ENCODE assay signal across 9 mouse cellular contexts in the genomic region with DNA sequence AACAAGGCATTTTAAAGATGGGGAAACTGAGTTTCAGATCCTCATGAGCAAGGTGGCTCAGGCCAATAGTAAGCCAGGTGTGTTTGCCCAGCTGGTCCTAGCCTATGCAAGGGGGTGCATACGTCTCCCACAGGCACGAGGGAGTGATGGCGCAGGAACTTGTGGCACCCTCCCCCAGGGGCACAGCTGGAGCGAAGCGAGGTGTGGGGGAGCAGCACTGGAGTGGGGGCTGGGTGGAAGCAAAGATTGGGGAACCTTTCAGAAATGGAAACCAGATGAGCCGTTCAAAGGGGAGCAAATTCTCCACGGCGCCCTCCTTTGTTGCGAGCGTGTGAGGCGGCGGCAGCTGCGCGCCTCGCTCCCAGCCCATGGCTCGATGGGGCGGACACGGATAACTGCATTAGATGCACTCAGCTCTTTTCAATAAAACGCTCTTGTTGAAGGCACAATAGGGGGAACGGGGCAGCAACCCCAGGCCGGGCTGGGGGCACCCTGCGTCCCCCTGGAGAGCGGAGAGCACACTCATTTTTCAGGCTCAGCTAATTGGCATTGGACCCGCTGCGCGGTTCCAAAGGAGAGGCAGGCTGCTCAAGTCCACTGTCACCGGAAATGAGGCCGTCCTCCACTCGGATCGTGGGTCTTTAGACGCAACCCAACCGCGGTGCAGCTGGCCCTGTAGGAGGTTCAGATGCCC. TPM values are rescaled to one million over a fixed set of nuclear protein-coding genes. Genes with fewer than 3 reads are reported as not detected.
DNase-seq lines count a peak whose midpoint lies in the region; ATAC-seq and TF ChIP-seq lines count a peak whose summit lies in the region.
"Had no signal": no experiment of that assay in that cellular context is flagged by ENCODE, and none has a peak within 500 bp of the region (broad histone marks: within the 10 kb centered on the region; RNA-seq: fewer than 3 reads in every experiment).

No protein-coding gene starts in this region.

- intact Hi-C loops in left cerebral cortex, postnatal 10 days (cut with DNase I): no loop called here

- no peaks in the 10 kb centered on the region for H3K36me3 ChIP-seq in ES-Bruce4 (ENCODE audit: control insufficient read depth, insufficient read depth, low read length, poor library complexity, severe bottlenecking)
- no peaks in the 10 kb centered on the region for H3K36me3 ChIP-seq in hindbrain, embryonic 10.5 days
- no peaks in the 10 kb centered on the region for H3K36me3 ChIP-seq in midbrain, embryonic 12.5 days

- H3K4me1 ChIP-seq in ES-Bruce4 (ENCODE audit: control insufficient read depth, insufficient read depth, low read length): no peaks in the 10 kb centered on the region
- H3K4me1 ChIP-seq in hindbrain, embryonic 10.5 days (replicated peaks): peaks cover 51% of the 10 kb centered on the region
- H3K4me1 ChIP-seq in midbrain, embryonic 12.5 days: peaks cover 32% of the 10 kb centered on the region

- peak overlapping the region; percentile 43 for H3K4me2 ChIP-seq in midbrain, embryonic 12.5 days (replicated peaks)

- DNase-seq in adrenal gland, adult 2 months: peak; percentile 3
- no peak for DNase-seq in adrenal gland, postnatal 4 days (ENCODE audit: low spot score in 2 of 2)
- DNase-seq in hindbrain, embryonic 10.5 days (ENCODE audit: low spot score): peak; percentile 77
- DNase-seq in kidney, adult 8-10 months: no peak
- no peak for DNase-seq in left cerebral cortex, postnatal 10 days (ENCODE audit: extremely low spot score in 1 of 2, low spot score in 2 of 2)

- H3K4me3 ChIP-seq in ES-Bruce4 (ENCODE audit: low read depth, low read length): peak overlapping the region; percentile 65
- peak overlapping the region; percentile 42 for H3K4me3 ChIP-seq in hindbrain, embryonic 10.5 days
- peak overlapping the region; percentile 26 for H3K4me3 ChIP-seq in midbrain, embryonic 12.5 days
- H3K4me3 ChIP-seq: erythroblast, embryonic 14.5 days had no signal

- H3K27ac ChIP-seq in ES-Bruce4 (ENCODE audit: insufficient read depth, low read length): no peak overlapping the region
- H3K27ac ChIP-seq in hindbrain, embryonic 10.5 days: peak overlapping the region; percentile 88
- peak overlapping the region; percentile 76 for H3K27ac ChIP-seq in midbrain, embryonic 12.5 days (replicated peaks)

- no peak for TF ChIP-seq EP300 in ES-Bruce4 (IDR thresholded peaks at IDR 0.05; ENCODE audit: insufficient read depth, low read depth, low read length)

- no peak for TF ChIP-seq CTCF in ES-Bruce4 (IDR thresholded peaks at IDR 0.05; ENCODE audit: low read depth, low read length)

- peak overlapping the region; percentile 41 for H3K9ac ChIP-seq in ES-Bruce4 (ENCODE audit: low read depth, poor library complexity, severe bottlenecking)
- peak overlapping the region; percentile 35; the same call in 1 of the 2 replicates for H3K9ac ChIP-seq in midbrain, embryonic 12.5 days (replicated peaks)

- peak; percentile 92 for ATAC-seq in midbrain, embryonic 12.5 days (ENCODE audit: low FRiP score, low read depth)
- no peak for ATAC-seq in activated CD4-positive, CD25-positive, alpha-beta regulatory T cell, adult 4 months

- TF ChIP-seq POLR2A in ES-Bruce4 (IDR thresholded peaks at IDR 0.05; ENCODE audit: insufficient read depth, low read length): no peak

- 2% methylated on average over 33 of the region's 33 CpGs for WGBS in hindbrain, embryonic 10.5 days
- WGBS in midbrain, embryonic 12.5 days: 4% methylated on average over 33 of the region's 33 CpGs

- H3K9me3 ChIP-seq in ES-Bruce4 (replicated peaks; ENCODE audit: control insufficient read depth, insufficient read depth, low read length, poor library complexity, severe bottlenecking): no peaks in the 10 kb centered on the region
- peaks cover 10% of the 10 kb centered on the region for H3K9me3 ChIP-seq in hindbrain, embryonic 10.5 days
- peaks cover 5% of the 10 kb centered on the region; the same call in 1 of the 2 replicates for H3K9me3 ChIP-seq in midbrain, embryonic 12.5 days

- H3K27me3 ChIP-seq in ES-Bruce4 (ENCODE audit: control insufficient read depth, insufficient read depth, low read length, poor library complexity, severe bottlenecking): no peaks in the 10 kb centered on the region
- peaks cover 37% of the 10 kb centered on the region for H3K27me3 ChIP-seq in hindbrain, embryonic 10.5 days (ENCODE audit: insufficient read depth, poor library complexity, severe bottlenecking)
- H3K27me3 ChIP-seq in midbrain, embryonic 12.5 days: no peaks in the 10 kb centered on the region; the same call in none of the 2 replicates

RNA-seq across cellular contexts. Expression of a gene that starts 27.9 kb away (rescaled TPM):
- 100 to 1,000 TPM; 159 to 164 TPM for total RNA-seq in adrenal gland, adult 2 months (2021)
- 230 and 305 TPM in 2 replicates for polyA plus RNA-seq in adrenal gland, adult 2 months (2012; rRNA removed)
- total RNA-seq in adrenal gland, postnatal 4 days (2021): 10 to 100 TPM; 86.0 to 89.7 TPM
- polyA plus RNA-seq in ES-Bruce4 (2011; ENCODE audit: insufficient read depth, insufficient read length, low read depth, missing spikeins): 6.4 and 6.7 TPM in 2 replicates
- polyA plus RNA-seq in hindbrain, embryonic 10.5 days (2016; fragmentation: Nextera tagmentation; extraction: Ambion mirVana): 21.1 and 35.2 TPM in 2 replicates
- polyA plus RNA-seq in midbrain, embryonic 12.5 days (2016; fragmentation: Nextera tagmentation; extraction: Ambion mirVana): 21.4 and 32.0 TPM in 2 replicates
- polyA plus RNA-seq in activated CD4-positive, CD25-positive, alpha-beta regulatory T cell, adult 4 months (2017; shearing (Covaris generic)): under 1 TPM in 1 of 2 experiments, not detected in 1; 0.53 TPM
- total RNA-seq in left cerebral cortex, postnatal 10 days (2021): 10 to 100 TPM; 10.3 to 10.9 TPM

RNA-seq across cellular contexts. Expression of a gene that starts 30.2 kb away (rescaled TPM):
- total RNA-seq in adrenal gland, adult 2 months (2021): 1 to 10 TPM in 1 of 2 experiments, not detected in 1; 2.3 TPM
- polyA plus RNA-seq in adrenal gland, adult 2 months (2012; rRNA removed): 0.67 TPM in 1 of 2 replicates, not detected in the other
- total RNA-seq in adrenal gland, postnatal 4 days (2021): 10 to 100 TPM in 1 of 2 experiments, 1 to 10 TPM in 1; 2.1 to 33.7 TPM
- not detected in 2 replicates for polyA plus RNA-seq in ES-Bruce4 (2011; ENCODE audit: insufficient read depth, insufficient read length, low read depth, missing spikeins)
- 0.26 and 0.36 TPM in 2 replicates for polyA plus RNA-seq in hindbrain, embryonic 10.5 days (2016; fragmentation: Nextera tagmentation; extraction: Ambion mirVana)
- polyA plus RNA-seq in midbrain, embryonic 12.5 days (2016; fragmentation: Nextera tagmentation; extraction: Ambion mirVana): 0.55 and 0.83 TPM in 2 replicates
- 1 to 10 TPM in 1 of 2 experiments, under 1 TPM in 1; 0.52 to 1.4 TPM for polyA plus RNA-seq in activated CD4-positive, CD25-positive, alpha-beta regulatory T cell, adult 4 months (2017; shearing (Covaris generic))
- not detected for total RNA-seq in left cerebral cortex, postnatal 10 days (2021)
- polyA plus RNA-seq: erythroblast, embryonic 14.5 days had no signal

RNA-seq across cellular contexts. Expression of a gene that starts 53.4 kb away (rescaled TPM):
- total RNA-seq in adrenal gland, adult 2 months (2021): 100 to 1,000 TPM; 249 to 348 TPM
- 126 and 136 TPM in 2 replicates for polyA plus RNA-seq in adrenal gland, adult 2 months (2012; rRNA removed)
- total RNA-seq in adrenal gland, postnatal 4 days (2021): 100 to 1,000 TPM; 590 to 658 TPM
- 605 and 614 TPM in 2 replicates for polyA plus RNA-seq in ES-Bruce4 (2011; ENCODE audit: insufficient read depth, insufficient read length, low read depth, missing spikeins)
- 403 and 492 TPM in 2 replicates for polyA plus RNA-seq in hindbrain, embryonic 10.5 days (2016; fragmentation: Nextera tagmentation; extraction: Ambion mirVana)
- 611 and 617 TPM in 2 replicates for polyA plus RNA-seq in midbrain, embryonic 12.5 days (2016; fragmentation: Nextera tagmentation; extraction: Ambion mirVana)
- polyA plus RNA-seq in activated CD4-positive, CD25-positive, alpha-beta regulatory T cell, adult 4 months (2017; shearing (Covaris generic)): 100 to 1,000 TPM; 438 to 465 TPM
- 100 to 1,000 TPM; 338 to 355 TPM for total RNA-seq in left cerebral cortex, postnatal 10 days (2021)

Comparison
In these comparisons a context has a peak if more than half of its experiments do, and no peak if none do; other contexts are left out.
1. DNase-seq: peak in adrenal gland, adult 2 months (single experiment) and hindbrain, embryonic 10.5 days (single experiment); none in adrenal gland, postnatal 4 days (0 of 2), kidney, adult 8-10 months (0 of 2) and left cerebral cortex, postnatal 10 days (0 of 2).
2. Peak in every context shown above with its lines, with median percentiles within 50 percentile points of each other: H3K4me3 ChIP-seq.